In genomic region chr2:29096751-29097150, GRCm38 (mm10) we compare ENCODE assay signal across 27 mouse cellular contexts. TPM values are rescaled to one million over a fixed set of nuclear protein-coding genes. Genes with fewer than 3 reads are reported as not detected.
DNase-seq lines count a peak whose midpoint lies in the region; TF ChIP-seq lines count a peak whose summit lies in the region.
"Had no signal": no experiment of that assay in that cellular context is flagged by ENCODE, and none has a peak within 500 bp of the region (broad histone marks: within the 10 kb centered on the region; RNA-seq: fewer than 3 reads in every experiment).

No protein-coding gene starts in this region.

- no peak for TF ChIP-seq CTCF in thymus, adult 2 months (IDR thresholded peaks at IDR 0.05; ENCODE audit: borderline replicate concordance, control insufficient read depth, extremely low read depth, insufficient read depth, low read length, poor library complexity)
- no peak for TF ChIP-seq CTCF in kidney, adult 2 months (conservative IDR thresholded peaks at IDR 0.05; ENCODE audit: insufficient read depth, insufficient read length, low read depth, low read length)

- H3K4me3 ChIP-seq in thymus, adult 2 months (ENCODE audit: control insufficient read depth, insufficient read depth, low read length) = no peak overlapping the region
- no peak overlapping the region for H3K4me3 ChIP-seq in kidney, adult 2 months (ENCODE audit: insufficient read depth, low read depth, low read length)
- H3K4me3 ChIP-seq: embryonic facial prominence, embryonic 13.5 days; hindbrain, embryonic 10.5 days; hindbrain, embryonic 15.5 days; intestine, embryonic 15.5 days; limb, embryonic 10.5 days; limb, embryonic 15.5 days; liver, embryonic 13.5 days; midbrain, embryonic 13.5 days had no signal

- no peaks in the 10 kb centered on the region for H3K36me3 ChIP-seq in thymus, adult 2 months (ENCODE audit: control insufficient read depth, insufficient read depth, low read length)
- H3K36me3 ChIP-seq in kidney, adult 2 months (ENCODE audit: control insufficient read depth, insufficient read depth, low read length) = no peaks in the 10 kb centered on the region
- H3K36me3 ChIP-seq: embryonic facial prominence, embryonic 13.5 days; hindbrain, embryonic 10.5 days; hindbrain, embryonic 15.5 days; intestine, embryonic 15.5 days; limb, embryonic 10.5 days; limb, embryonic 15.5 days; liver, embryonic 13.5 days; midbrain, embryonic 13.5 days had no signal

- no peak for DNase-seq in thymus, adult 2 months
- DNase-seq in thymus, postnatal 4 days = no peak
- peak; percentile 59 for DNase-seq in CD4-positive, CD25-positive, alpha-beta regulatory T cell, adult 2 months (ENCODE audit: low read depth, low spot score)
- DNase-seq in ES-CJ7 (ENCODE audit: low read depth, low spot score) = peak; percentile 49
- DNase-seq in induced T-regulatory cell, adult 2 months (ENCODE audit: low read depth) = peak; percentile 77
- DNase-seq in lung, postnatal 25 days (ENCODE audit: low spot score) = no peak
- no peak for DNase-seq in kidney, adult 2 months
- no peak for DNase-seq in left cerebral cortex, adult 11 months (ENCODE audit: low spot score)
- DNase-seq: adrenal gland, postnatal 25 days; cerebellum, adult 18-20 months; cerebellum, postnatal 10 days; forebrain, postnatal 0 days; heart, postnatal 14 days; kidney, adult 9 months; kidney, postnatal 10 days; layer of hippocampus, postnatal 36 days; liver, embryonic 13.5 days; lung, adult 18-20 months had no signal

- H3K27me3 ChIP-seq in thymus, adult 2 months (ENCODE audit: control insufficient read depth, insufficient read depth, low read length) = no peaks in the 10 kb centered on the region
- no peaks in the 10 kb centered on the region for H3K27me3 ChIP-seq in kidney, adult 2 months (replicated peaks; ENCODE audit: control insufficient read depth, insufficient read depth, low read length)
- H3K27me3 ChIP-seq: CH12.LX; embryonic facial prominence, embryonic 13.5 days; hindbrain, embryonic 15.5 days; intestine, embryonic 15.5 days; limb, embryonic 15.5 days; liver, embryonic 13.5 days; midbrain, embryonic 13.5 days had no signal

- WGBS in thymus, adult 2 months = 50% methylated on average over 4 of the region's 4 CpGs
- WGBS in kidney, adult 2 months = 77% methylated on average over 4 of the region's 4 CpGs

- TF ChIP-seq POLR2A in thymus, adult 2 months (IDR thresholded peaks at IDR 0.05; ENCODE audit: control insufficient read depth, extremely low read depth, insufficient read depth, low read length, poor library complexity) = no peak
- no peak for TF ChIP-seq POLR2A in kidney, adult 2 months (IDR thresholded peaks at IDR 0.05; ENCODE audit: low read depth, low read length)

- peak overlapping the region; percentile 44; the same call in 1 of the 2 replicates for H3K27ac ChIP-seq in thymus, adult 2 months (ENCODE audit: control insufficient read depth, insufficient read depth, low read length)
- no peak overlapping the region for H3K27ac ChIP-seq in kidney, adult 2 months (ENCODE audit: insufficient read depth, low read depth, low read length)
- H3K27ac ChIP-seq: embryonic facial prominence, embryonic 13.5 days; hindbrain, embryonic 10.5 days; hindbrain, embryonic 15.5 days; intestine, embryonic 15.5 days; limb, embryonic 10.5 days; limb, embryonic 15.5 days; liver, embryonic 13.5 days; macrophage; midbrain, embryonic 13.5 days had no signal

- H3K4me1 ChIP-seq in thymus, adult 2 months (replicated peaks; ENCODE audit: control insufficient read depth, insufficient read depth, low read length) = peaks cover 26% of the 10 kb centered on the region
- no peaks in the 10 kb centered on the region for H3K4me1 ChIP-seq in kidney, adult 2 months (ENCODE audit: control insufficient read depth, insufficient read depth, low read length)
- H3K4me1 ChIP-seq: embryonic facial prominence, embryonic 13.5 days; hindbrain, embryonic 10.5 days; hindbrain, embryonic 15.5 days; liver, embryonic 13.5 days; midbrain, embryonic 13.5 days had no signal

RNA-seq across cellular contexts. Expression of gene Setx, which starts 27.2 kb away (rescaled TPM):
- polyA plus RNA-seq in thymus, adult 2 months (2012; rRNA removed) = 14.5 and 16.9 TPM in 2 replicates
- 3.1 and 3.4 TPM in 2 replicates for polyA plus RNA-seq in kidney, adult 2 months (2012; rRNA removed)

RNA-seq across cellular contexts. Expression of gene Ttf1, which starts 36.7 kb away (rescaled TPM):
- polyA plus RNA-seq in thymus, adult 2 months (2012; rRNA removed) = 12.2 and 12.7 TPM in 2 replicates
- polyA plus RNA-seq in kidney, adult 2 months (2012; rRNA removed) = 5.6 and 6.5 TPM in 2 replicates

RNA-seq across cellular contexts. Expression of gene Cfap77, which starts 41.9 kb away (rescaled TPM):
- 0.38 and 0.48 TPM in 2 replicates for polyA plus RNA-seq in thymus, adult 2 months (2012; rRNA removed)
- 0.31 and 0.61 TPM in 2 replicates for polyA plus RNA-seq in kidney, adult 2 months (2012; rRNA removed)
- polyA plus RNA-seq: macrophage had no signal

Comparison
In these comparisons a context has a peak if more than half of its experiments do, and no peak if none do; other contexts are left out.
1. DNase-seq: peak in CD4-positive, CD25-positive, alpha-beta regulatory T cell, adult 2 months (single experiment), ES-CJ7 (single experiment) and induced T-regulatory cell, adult 2 months (single experiment); none in thymus, adult 2 months (single experiment), thymus, postnatal 4 days (single experiment), lung, postnatal 25 days (single experiment), kidney, adult 2 months (single experiment) and left cerebral cortex, adult 11 months (single experiment).